Mouse (Mus musculus) lung, adult 2 months (tissue): ENCODE results near the gene Ankrd55.

ENCODE experiments used
- CTCF ChIP-seq: fragments of 200-500 bp; IDR thresholded peaks from 2 replicates; pipeline ENCODE4 v1.5.1; 2011; ENCODE audit warnings: mild to moderate bottlenecking, low read length, control low read depth; ENCODE audit not compliant: insufficient read depth
- POLR2A ChIP-seq: fragments of 200-500 bp; IDR thresholded peaks from 2 replicates; pipeline ENCODE4 v1.6.1; 2011; ENCODE audit warnings: low read depth, mild to moderate bottlenecking, control low read depth, low read length, borderline replicate concordance; ENCODE audit errors: extremely low read depth

- TF ChIP-seq POLR2A: no peak
- TF ChIP-seq CTCF: no peak
Observed at GRCm38 (mm10) chr13:112340761-112341160, 52.5 kb downstream of the Ankrd55 start.
